Mouse (Mus musculus) ES-E14 (cell line): ENCODE data around the gene Nudt22.

Experiments used
- CHD2 ChIP-seq: IDR thresholded peaks from 2 replicates; pipeline ENCODE4 v1.6.1; 2014; ENCODE audit warnings: mild to moderate bottlenecking, low read depth, low read length, inconsistent platforms
- HCFC1 ChIP-seq: IDR thresholded peaks from 2 replicates; pipeline ENCODE4 v1.6.1; 2012; ENCODE audit warnings: low read length, inconsistent platforms, borderline replicate concordance; ENCODE audit not compliant: insufficient read depth
- MAFK ChIP-seq: IDR thresholded peaks from 2 replicates; pipeline ENCODE4 v1.6.1; 2014; ENCODE audit warnings: mild to moderate bottlenecking, low read depth, low read length, inconsistent platforms; ENCODE audit not compliant: insufficient read depth
- ZC3H11A ChIP-seq: IDR thresholded peaks from 2 replicates; pipeline ENCODE4 v1.6.1; 2012; ENCODE audit warnings: low read depth, mild to moderate bottlenecking, inconsistent platforms, low read length, borderline replicate concordance
- ZNF384 ChIP-seq: IDR thresholded peaks from 2 replicates; pipeline ENCODE4 v1.6.1; 2012; ENCODE audit warnings: low read depth, low read length, inconsistent platforms

GRCm38 (mm10) chr19:6950613-6951153, 45.2 kb downstream of the Nudt22 start:
- TF ChIP-seq ZC3H11A = no peak
- peak; percentile 85 for TF ChIP-seq HCFC1
- no peak for TF ChIP-seq MAFK
- no peak for TF ChIP-seq ZNF384
- TF ChIP-seq CHD2 = no peak
